Mouse (Mus musculus): ENCODE results near the gene Tmem87a. TPM values are rescaled to one million over a fixed set of nuclear protein-coding genes. Genes with fewer than 3 reads are reported as not detected.

The Tmem87a gene
- total and polyA plus RNA-seq, 2 experiments from 2014 or later = 4.0 to 25.2 TPM

GRCm38 (mm10) chr2:120390934-120391333 is 13.0 kb downstream of the Tmem87a start:
- peak; percentile 71; the same call in 1 of the 2 replicates for ATAC-seq (ENCODE audit: insufficient read depth, low read depth)
- WGBS = 44% methylated on average over 1 of the region's 1 CpGs
- H3K9ac ChIP-seq (replicated peaks; ENCODE audit: low read depth, low read length) = no peak overlapping the region
- no peaks in the 10 kb centered on the region for H3K4me1 ChIP-seq (ENCODE audit: control insufficient read depth, insufficient read depth)
- H3K9me3 ChIP-seq (replicated peaks; ENCODE audit: control insufficient read depth, low read length) = no peaks in the 10 kb centered on the region
- no peak overlapping the region for H3K4me2 ChIP-seq (ENCODE audit: low read depth, low read length)
- DNase-seq (ENCODE audit: low spot score) = peak; percentile 61
- no peaks in the 10 kb centered on the region for H3K27me3 ChIP-seq (ENCODE audit: control insufficient read depth, insufficient read depth, low read length)
- no peak overlapping the region for H3K4me3 ChIP-seq (ENCODE audit: low read depth, low read length)
- H3K36me3 ChIP-seq (replicated peaks; ENCODE audit: control insufficient read depth, insufficient read depth, low read length) = peaks cover 69% of the 10 kb centered on the region
- TF ChIP-seq EP300 (IDR thresholded peaks at IDR 0.05; ENCODE audit: low read depth) (no peak), CTCF (IDR thresholded peaks at IDR 0.05; ENCODE audit: low read depth) (no peak)
- peak overlapping the region; percentile 46; the same call in 1 of the 2 replicates for H3K27ac ChIP-seq (ENCODE audit: low read depth)

GRCm38 (mm10) chr2:120389376-120389775 is 14.5 kb downstream of the Tmem87a start:
- no peak overlapping the region for H3K4me3 ChIP-seq (ENCODE audit: low read depth, low read length)

GRCm38 (mm10) chr2:120387291-120387690 is 16.6 kb downstream of the Tmem87a start:
- Histone ChIP-seq H3K4me3 (ENCODE audit: low read depth, low read length) (no peak overlapping the region), H3K27me3 (ENCODE audit: control insufficient read depth, insufficient read depth, low read length) (no peaks in the 10 kb centered on the region), H3K4me2 (ENCODE audit: low read depth, low read length) (no peak overlapping the region), H3K36me3 (replicated peaks; ENCODE audit: control insufficient read depth, insufficient read depth, low read length) (peaks cover 72% of the 10 kb centered on the region), H3K27ac (ENCODE audit: low read depth) (no peak overlapping the region), H3K9ac (replicated peaks; ENCODE audit: low read depth, low read length) (no peak overlapping the region), H3K9me3 (replicated peaks; ENCODE audit: control insufficient read depth, low read length) (no peaks in the 10 kb centered on the region), H3K4me1 (ENCODE audit: control insufficient read depth, insufficient read depth) (no peaks in the 10 kb centered on the region)
- DNase-seq (ENCODE audit: low spot score) (no peak), ATAC-seq (ENCODE audit: insufficient read depth, low read depth) (no peak)
- 73% methylated on average over 1 of the region's 1 CpGs for WGBS
- no peak for TF ChIP-seq EP300 (IDR thresholded peaks at IDR 0.05; ENCODE audit: low read depth)
- no peak for TF ChIP-seq CTCF (IDR thresholded peaks at IDR 0.05; ENCODE audit: low read depth)

More at GRCm38 (mm10) chr2:120389376-120389775, 14.5 kb downstream of the Tmem87a start:
- no peaks in the 10 kb centered on the region for H3K9me3 ChIP-seq (replicated peaks; ENCODE audit: control insufficient read depth, low read length)
- no peak overlapping the region for H3K9ac ChIP-seq (replicated peaks; ENCODE audit: low read depth, low read length)
- no peak for ATAC-seq (ENCODE audit: insufficient read depth, low read depth)
- WGBS = 58% methylated on average over 3 of the region's 3 CpGs
- no peak overlapping the region for H3K27ac ChIP-seq (ENCODE audit: low read depth)
- no peak overlapping the region for H3K4me2 ChIP-seq (ENCODE audit: low read depth, low read length)
- H3K4me1 ChIP-seq (ENCODE audit: control insufficient read depth, insufficient read depth) = no peaks in the 10 kb centered on the region
- no peak for TF ChIP-seq EP300 (IDR thresholded peaks at IDR 0.05; ENCODE audit: low read depth)
- TF ChIP-seq CTCF (IDR thresholded peaks at IDR 0.05; ENCODE audit: low read depth) = no peak
- no peaks in the 10 kb centered on the region for H3K27me3 ChIP-seq (ENCODE audit: control insufficient read depth, insufficient read depth, low read length)
- DNase-seq (ENCODE audit: low spot score) = no peak
- peaks cover 69% of the 10 kb centered on the region for H3K36me3 ChIP-seq (replicated peaks; ENCODE audit: control insufficient read depth, insufficient read depth, low read length)

GRCm38 (mm10) chr2:120386264-120386663 is 17.6 kb downstream of the Tmem87a start:
- no peaks in the 10 kb centered on the region for H3K9me3 ChIP-seq (replicated peaks; ENCODE audit: control insufficient read depth, low read length)
- DNase-seq (ENCODE audit: low spot score) = no peak
- H3K27me3 ChIP-seq (ENCODE audit: control insufficient read depth, insufficient read depth, low read length) = no peaks in the 10 kb centered on the region
- H3K4me1 ChIP-seq (ENCODE audit: control insufficient read depth, insufficient read depth) = no peaks in the 10 kb centered on the region
- H3K9ac ChIP-seq (replicated peaks; ENCODE audit: low read depth, low read length) = no peak overlapping the region
- H3K27ac ChIP-seq (ENCODE audit: low read depth) = no peak overlapping the region
- ATAC-seq (ENCODE audit: insufficient read depth, low read depth) = no peak
- WGBS = 90% methylated on average over 1 of the region's 1 CpGs
- no peak overlapping the region for H3K4me3 ChIP-seq (ENCODE audit: low read depth, low read length)
- peaks cover 77% of the 10 kb centered on the region for H3K36me3 ChIP-seq (replicated peaks; ENCODE audit: control insufficient read depth, insufficient read depth, low read length)
- no peak for TF ChIP-seq CTCF (IDR thresholded peaks at IDR 0.05; ENCODE audit: low read depth)
- H3K4me2 ChIP-seq (ENCODE audit: low read depth, low read length) = no peak overlapping the region

GRCm38 (mm10) chr2:120373858-120374257 is 30.1 kb downstream of the Tmem87a start:
- no peak for ATAC-seq (ENCODE audit: insufficient read depth, low read depth)
- H3K4me3 ChIP-seq (ENCODE audit: low read depth, low read length) = no peak overlapping the region
- H3K9me3 ChIP-seq (replicated peaks; ENCODE audit: control insufficient read depth, low read length) = no peaks in the 10 kb centered on the region
- TF ChIP-seq CTCF (IDR thresholded peaks at IDR 0.05; ENCODE audit: low read depth) (no peak), EP300 (IDR thresholded peaks at IDR 0.05; ENCODE audit: low read depth) (no peak)
- H3K36me3 ChIP-seq (replicated peaks; ENCODE audit: control insufficient read depth, insufficient read depth, low read length) = peaks cover 84% of the 10 kb centered on the region
- H3K27ac ChIP-seq (ENCODE audit: low read depth) = no peak overlapping the region
- no peak overlapping the region for H3K4me2 ChIP-seq (ENCODE audit: low read depth, low read length)
- WGBS = 86% methylated on average over 4 of the region's 4 CpGs
- H3K27me3 ChIP-seq (ENCODE audit: control insufficient read depth, insufficient read depth, low read length) = no peaks in the 10 kb centered on the region
- H3K4me1 ChIP-seq (ENCODE audit: control insufficient read depth, insufficient read depth) = no peaks in the 10 kb centered on the region
- H3K9ac ChIP-seq (replicated peaks; ENCODE audit: low read depth, low read length) = no peak overlapping the region
- no peak for DNase-seq (ENCODE audit: low spot score)
